Mouse (Mus musculus): ENCODE measurements around the gene Sema4d. TPM values are rescaled to one million over a fixed set of nuclear protein-coding genes. Genes with fewer than 3 reads are reported as not detected.

Gene Sema4d
- polyA plus RNA-seq, 1 experiment from 2014 or later = 10.5 TPM

GRCm38 (mm10) chr13:51767991-51768761 is 25.4 kb downstream of the Sema4d start:
- H3K4me2 ChIP-seq = no peak overlapping the region
- no peaks in the 10 kb centered on the region for H3K9me3 ChIP-seq
- H3K9ac ChIP-seq = no peak overlapping the region
- no peak for ATAC-seq (ENCODE audit: low FRiP score)
- no peaks in the 10 kb centered on the region for H3K27me3 ChIP-seq
- 78% methylated on average over 14 of the region's 14 CpGs for WGBS
- H3K27ac ChIP-seq = no peak overlapping the region
- H3K4me3 ChIP-seq = no peak overlapping the region
- peaks cover 1% of the 10 kb centered on the region; the same call in 1 of the 2 replicates for H3K4me1 ChIP-seq (replicated peaks)
- H3K36me3 ChIP-seq = no peaks in the 10 kb centered on the region

GRCm38 (mm10) chr13:51767513-51767912 is 26.0 kb downstream of the Sema4d start:
- H3K36me3 ChIP-seq = no peaks in the 10 kb centered on the region
- H3K27ac ChIP-seq = no peak overlapping the region
- peaks cover 8% of the 10 kb centered on the region for H3K4me1 ChIP-seq (replicated peaks)
- no peak for ATAC-seq (ENCODE audit: low FRiP score)
- no peak overlapping the region for H3K9ac ChIP-seq
- no peak overlapping the region for H3K4me2 ChIP-seq
- WGBS = 82% methylated on average over 8 of the region's 8 CpGs
- no peaks in the 10 kb centered on the region for H3K27me3 ChIP-seq
- no peaks in the 10 kb centered on the region for H3K9me3 ChIP-seq
- no peak overlapping the region for H3K4me3 ChIP-seq

GRCm38 (mm10) chr13:51766756-51767155 is 26.8 kb downstream of the Sema4d start:
- H3K36me3 ChIP-seq = no peaks in the 10 kb centered on the region

DNA sequence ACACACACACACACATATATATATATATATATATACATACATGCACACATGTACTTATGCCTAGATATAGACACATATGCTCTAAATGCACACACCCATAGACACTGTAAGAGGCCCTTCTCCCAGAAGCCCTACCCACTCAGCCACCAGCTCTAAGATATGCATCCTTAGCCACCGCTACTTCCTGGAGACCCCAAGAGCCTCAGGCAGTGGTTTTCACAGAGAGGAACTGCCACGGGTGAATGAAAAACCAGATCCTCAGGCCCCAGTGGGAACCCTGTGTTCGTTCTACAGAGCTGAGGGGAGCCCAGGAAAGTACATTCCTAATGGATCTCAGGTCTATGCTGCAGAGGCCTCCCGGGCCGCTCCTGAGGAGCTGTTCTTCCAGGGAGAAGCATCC is 28.2 kb downstream of the Sema4d start:
- H3K4me2 ChIP-seq = no peak overlapping the region
- WGBS = 79% methylated on average over 5 of the region's 5 CpGs
- no peak overlapping the region for H3K4me3 ChIP-seq
- H3K4me1 ChIP-seq (replicated peaks) = peaks cover 27% of the 10 kb centered on the region
- no peaks in the 10 kb centered on the region for H3K9me3 ChIP-seq
- H3K27me3 ChIP-seq = no peaks in the 10 kb centered on the region
- H3K27ac ChIP-seq = no peak overlapping the region
- H3K36me3 ChIP-seq = no peaks in the 10 kb centered on the region
- no peak for ATAC-seq (ENCODE audit: low FRiP score)
- no peak overlapping the region for H3K9ac ChIP-seq

More at GRCm38 (mm10) chr13:51766756-51767155, 26.8 kb downstream of the Sema4d start:
- no peak overlapping the region for H3K27ac ChIP-seq
- no peak overlapping the region for H3K4me2 ChIP-seq
- ATAC-seq (ENCODE audit: low FRiP score) = no peak
- 91% methylated on average over 4 of the region's 4 CpGs for WGBS
- no peak overlapping the region for H3K4me3 ChIP-seq
- H3K27me3 ChIP-seq = no peaks in the 10 kb centered on the region
- no peaks in the 10 kb centered on the region for H3K9me3 ChIP-seq
- peaks cover 15% of the 10 kb centered on the region for H3K4me1 ChIP-seq (replicated peaks)
- H3K9ac ChIP-seq = no peak overlapping the region

GRCm38 (mm10) chr13:51763019-51763698 is 30.4 kb downstream of the Sema4d start:
- no peaks in the 10 kb centered on the region for H3K27me3 ChIP-seq
- H3K27ac ChIP-seq = no peak overlapping the region
- no peaks in the 10 kb centered on the region for H3K9me3 ChIP-seq
- no peaks in the 10 kb centered on the region for H3K36me3 ChIP-seq
- no peak overlapping the region for H3K4me2 ChIP-seq
- ATAC-seq (ENCODE audit: low FRiP score) = no peak
- peaks cover 38% of the 10 kb centered on the region for H3K4me1 ChIP-seq (replicated peaks)
- H3K4me3 ChIP-seq = no peak overlapping the region
- no peak overlapping the region for H3K9ac ChIP-seq
- 82% methylated on average over 12 of the region's 12 CpGs for WGBS

DNA sequence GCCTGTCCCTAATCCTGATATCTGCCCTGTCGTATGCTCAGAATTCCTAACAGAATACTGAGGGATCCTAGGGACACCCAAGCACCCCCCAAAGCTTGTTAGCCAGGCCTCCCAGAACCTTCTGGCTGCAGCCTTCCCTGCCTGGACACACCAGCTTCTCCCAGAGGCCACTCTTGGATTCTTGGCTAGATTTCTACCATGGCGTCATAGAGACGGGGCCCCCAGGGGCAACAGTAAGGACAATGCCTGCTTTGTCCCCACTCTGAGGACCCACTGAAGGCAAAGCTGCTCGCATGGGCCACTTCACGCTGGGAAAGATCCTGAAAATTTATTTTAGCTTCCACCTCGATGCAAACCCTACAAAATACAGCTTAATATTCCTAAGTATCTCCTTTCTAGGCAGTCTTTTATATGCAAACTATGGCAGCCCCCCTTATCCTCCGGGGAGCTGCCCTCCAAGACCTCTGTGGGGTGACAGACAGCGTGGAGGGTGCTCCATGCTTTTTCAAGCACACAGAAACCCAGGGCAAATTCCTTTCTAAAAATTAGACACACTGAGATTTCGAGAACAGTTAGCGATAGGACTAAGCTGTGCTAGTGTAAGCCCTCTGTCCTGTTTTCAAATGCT is 32.2 kb downstream of the Sema4d start:
- 22% methylated on average over 10 of the region's 10 CpGs for WGBS
- Histone ChIP-seq H3K27me3 (no peaks in the 10 kb centered on the region), H3K4me1 (replicated peaks) (peaks cover 46% of the 10 kb centered on the region), H3K9ac (no peak overlapping the region), H3K36me3 (no peaks in the 10 kb centered on the region), H3K9me3 (no peaks in the 10 kb centered on the region), H3K4me3 (no peak overlapping the region), H3K4me2 (no peak overlapping the region), H3K27ac (peak overlapping the region; percentile 63)
- ATAC-seq (ENCODE audit: low FRiP score) = peak; percentile 53

DNA sequence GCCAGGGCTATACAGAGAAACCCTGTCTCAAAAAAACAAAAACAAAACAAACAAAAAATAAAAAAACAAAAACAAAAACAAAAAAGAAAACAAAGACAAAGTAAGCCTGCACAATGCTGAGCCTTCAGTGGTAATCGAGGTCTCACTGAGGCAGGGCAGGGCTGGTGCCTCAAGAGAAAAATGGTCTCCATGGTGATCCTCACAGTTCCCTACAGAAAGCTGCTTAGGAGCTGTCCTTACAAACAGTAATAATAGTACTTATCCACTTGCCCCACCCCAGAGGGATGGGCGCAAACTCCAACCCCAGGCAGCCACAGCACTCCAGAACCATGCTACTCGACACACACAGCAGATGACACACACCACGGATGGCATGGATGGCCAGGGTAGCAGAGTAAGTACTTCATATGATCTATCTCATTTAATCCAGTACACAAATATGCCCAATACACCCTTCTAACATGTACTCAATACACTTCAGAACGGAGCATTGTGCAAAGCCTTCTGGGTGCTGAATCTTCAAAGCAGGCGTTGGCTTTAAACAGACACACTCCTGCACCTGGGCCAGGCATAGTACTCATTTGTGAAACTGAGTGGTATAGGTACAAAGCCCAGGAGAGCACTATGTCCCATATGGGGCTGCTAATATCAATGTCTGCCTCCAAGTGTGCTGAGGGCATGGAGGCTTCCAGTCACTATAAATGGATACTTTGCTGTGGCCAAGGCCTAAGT is 34.1 kb downstream of the Sema4d start:
- Histone ChIP-seq H3K9ac (no peak overlapping the region), H3K9me3 (no peaks in the 10 kb centered on the region), H3K4me1 (replicated peaks) (peaks cover 59% of the 10 kb centered on the region), H3K36me3 (no peaks in the 10 kb centered on the region), H3K4me3 (no peak overlapping the region), H3K4me2 (no peak overlapping the region), H3K27ac (no peak overlapping the region), H3K27me3 (no peaks in the 10 kb centered on the region)
- ATAC-seq (ENCODE audit: low FRiP score) = no peak
- WGBS = 84% methylated on average over 6 of the region's 6 CpGs

- Histone ChIP-seq H3K27me3 (no peaks in the 10 kb centered on the region), H3K9me3 (no peaks in the 10 kb centered on the region), H3K4me2 (no peak overlapping the region), H3K27ac (peak overlapping the region; percentile 14; the same call in 1 of the 2 replicates), H3K4me1 (replicated peaks) (peaks cover 69% of the 10 kb centered on the region), H3K9ac (no peak overlapping the region), H3K4me3 (no peak overlapping the region), H3K36me3 (no peaks in the 10 kb centered on the region)
- 0 out of 2 replicates have a peak, but pooled peaks have one; percentile 21 for ATAC-seq (ENCODE audit: low FRiP score)
- 71% methylated on average over 9 of the region's 9 CpGs for WGBS
These were observed 35.1 kb downstream of the Sema4d start for GRCm38 (mm10) chr13:51758428-51758827.

DNA sequence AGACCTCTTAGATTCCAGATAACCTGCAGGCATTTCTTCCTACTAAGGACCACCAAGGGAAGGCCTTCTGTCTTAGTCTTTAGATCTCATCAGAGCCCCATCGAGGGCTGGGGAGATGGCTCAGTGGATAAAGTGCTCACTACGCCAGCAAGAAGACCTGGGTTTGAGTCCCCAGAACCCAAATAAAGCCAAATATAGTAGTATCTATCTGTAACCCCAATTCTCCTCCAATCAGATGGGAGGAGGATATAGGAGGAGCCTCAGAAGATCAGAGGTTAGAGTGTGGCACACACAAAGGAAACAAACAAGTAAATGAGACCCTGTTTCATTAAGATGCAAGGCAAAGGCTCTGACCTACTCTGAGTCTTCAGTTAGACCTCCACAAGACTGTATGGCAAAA is 36.4 kb downstream of the Sema4d start:
- Histone ChIP-seq H3K4me3 (no peak overlapping the region), H3K27ac (no peak overlapping the region), H3K4me1 (replicated peaks) (peaks cover 71% of the 10 kb centered on the region), H3K27me3 (no peaks in the 10 kb centered on the region), H3K9me3 (no peaks in the 10 kb centered on the region), H3K9ac (no peak overlapping the region), H3K4me2 (no peak overlapping the region), H3K36me3 (no peaks in the 10 kb centered on the region)
- no peak for ATAC-seq (ENCODE audit: low FRiP score)
- 82% methylated on average over 2 of the region's 2 CpGs for WGBS

DNA sequence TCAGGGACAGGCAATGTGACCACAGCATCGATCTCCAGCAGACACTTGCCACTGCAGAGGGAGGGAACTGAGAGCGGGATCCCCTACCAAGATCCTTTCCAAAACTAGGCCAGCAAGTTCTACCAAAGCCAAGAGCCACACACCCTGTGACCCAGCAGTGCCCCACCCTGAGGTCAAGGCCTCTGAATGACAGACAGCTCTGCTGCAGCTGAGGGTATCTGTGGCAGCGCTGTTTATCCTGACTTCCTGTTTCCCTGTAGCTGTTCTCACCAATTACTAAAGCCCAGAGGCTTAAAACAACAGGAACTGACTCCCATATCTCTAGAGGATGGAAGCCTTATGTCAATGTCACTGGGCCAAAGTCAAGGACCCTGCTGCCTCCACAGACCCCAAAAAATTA is 37.0 kb downstream of the Sema4d start:
- no peak overlapping the region; the same call in 1 of the 2 replicates for H3K9ac ChIP-seq
- H3K9me3 ChIP-seq = no peaks in the 10 kb centered on the region
- H3K27me3 ChIP-seq = no peaks in the 10 kb centered on the region
- ATAC-seq (ENCODE audit: low FRiP score) = no peak
- no peak overlapping the region for H3K4me2 ChIP-seq
- 78% methylated on average over 3 of the region's 3 CpGs for WGBS
- H3K4me1 ChIP-seq (replicated peaks) = peaks cover 67% of the 10 kb centered on the region
- no peaks in the 10 kb centered on the region for H3K36me3 ChIP-seq
- H3K27ac ChIP-seq = no peak overlapping the region; the same call in 1 of the 2 replicates
- H3K4me3 ChIP-seq = no peak overlapping the region

- no peak for ATAC-seq (ENCODE audit: low FRiP score)
- Histone ChIP-seq H3K4me1 (replicated peaks) (peaks cover 62% of the 10 kb centered on the region), H3K4me3 (no peak overlapping the region), H3K9me3 (no peaks in the 10 kb centered on the region), H3K4me2 (no peak overlapping the region), H3K9ac (no peak overlapping the region), H3K36me3 (no peaks in the 10 kb centered on the region), H3K27me3 (no peaks in the 10 kb centered on the region), H3K27ac (no peak overlapping the region; the same call in 1 of the 2 replicates)
- 69% methylated on average over 9 of the region's 9 CpGs for WGBS
These were observed 37.5 kb downstream of the Sema4d start for GRCm38 (mm10) chr13:51756019-51756418.

- no peak for ATAC-seq (ENCODE audit: low FRiP score)
- H3K27ac ChIP-seq = no peak overlapping the region
- WGBS = 87% methylated on average over 7 of the region's 7 CpGs
These were observed 38.0 kb downstream of the Sema4d start for GRCm38 (mm10) chr13:51755584-51755983.

More at GRCm38 (mm10) chr13:51755584-51755983, 38.0 kb downstream of the Sema4d start:
- Histone ChIP-seq H3K4me1 (replicated peaks) (peaks cover 59% of the 10 kb centered on the region), H3K27me3 (no peaks in the 10 kb centered on the region), H3K4me2 (no peak overlapping the region), H3K4me3 (no peak overlapping the region), H3K36me3 (no peaks in the 10 kb centered on the region), H3K9ac (no peak overlapping the region), H3K9me3 (no peaks in the 10 kb centered on the region)

All from hindbrain, embryonic 13.5 days (tissue).